Comparison of ENCODE assay signal across 9 mouse cellular contexts in genomic region chr15:84719791-84720190, GRCm38 (mm10). TPM values are rescaled to one million over a fixed set of nuclear protein-coding genes. Genes with fewer than 3 reads are reported as not detected.
DNase-seq lines count a peak whose midpoint lies in the region; ATAC-seq and TF ChIP-seq lines count a peak whose summit lies in the region.
"Had no signal": no experiment of that assay in that cellular context is flagged by ENCODE, and none has a peak within 500 bp of the region (broad histone marks: within the 10 kb centered on the region; RNA-seq: fewer than 3 reads in every experiment).

TSS of gene Arhgap8 (plus strand) at chr15:84720052.

- H3K4me3 ChIP-seq in forebrain, embryonic 15.5 days: 0 out of 2 replicates have a peak within 1 kb of the TSS, but pooled peaks have one; percentile 6
- peak within 1 kb of the TSS; percentile 55 for H3K4me3 ChIP-seq in intestine, embryonic 16.5 days (ENCODE audit: low read length)
- H3K4me3 ChIP-seq in liver, postnatal 0 days (ENCODE audit: low read depth, low read length): peak within 1 kb of the TSS; percentile 36

- TF ChIP-seq EP300 in liver, postnatal 0 days (IDR thresholded peaks at IDR 0.05; ENCODE audit: low read depth): no peak

- WGBS in forebrain, embryonic 15.5 days: 4% methylated on average over 20 of the region's 24 CpGs
- WGBS in intestine, embryonic 16.5 days: 4% methylated on average over 24 of the region's 24 CpGs
- WGBS in liver, postnatal 0 days (ENCODE audit: insufficient replicate concordance): 6% methylated on average over 15 of the region's 24 CpGs

- H3K9me3 ChIP-seq in forebrain, embryonic 15.5 days: no peaks in the 10 kb centered on the region
- no peaks in the 10 kb centered on the region for H3K9me3 ChIP-seq in intestine, embryonic 16.5 days (ENCODE audit: control insufficient read depth, low read length)
- H3K9me3 ChIP-seq in liver, postnatal 0 days (ENCODE audit: low read length): no peaks in the 10 kb centered on the region

- no peaks in the 10 kb centered on the region for H3K36me3 ChIP-seq in forebrain, embryonic 15.5 days
- no peaks in the 10 kb centered on the region for H3K36me3 ChIP-seq in intestine, embryonic 16.5 days (ENCODE audit: control insufficient read depth, insufficient read depth, low read length)
- H3K36me3 ChIP-seq in liver, postnatal 0 days (replicated peaks; ENCODE audit: insufficient read depth, low read length): no peaks in the 10 kb centered on the region
- H3K36me3 ChIP-seq in splenic B cell, adult 2 months (ENCODE audit: control insufficient read depth, insufficient read depth, low read length, poor library complexity, severe bottlenecking): no peaks in the 10 kb centered on the region

- DNase-seq in heart, adult 18-20 months: peak; percentile 55 to 66
- DNase-seq in heart, adult 8-10 months (ENCODE audit: low spot score): no peak
- DNase-seq in liver, postnatal 0 days: peak; percentile 55
- peak; percentile 63 for DNase-seq in splenic B cell, adult 2 months (ENCODE audit: low read depth, low spot score)
- no peak for DNase-seq in frontal cortex, postnatal 36 days (ENCODE audit: low spot score in 2 of 2)
- no peak for DNase-seq in left cerebral cortex, adult 9 months (ENCODE audit: low spot score in 2 of 2)

- H3K27me3 ChIP-seq in forebrain, embryonic 15.5 days: peaks cover 27% of the 10 kb centered on the region
- H3K27me3 ChIP-seq in intestine, embryonic 16.5 days (replicated peaks; ENCODE audit: control insufficient read depth, insufficient read depth, low read length): no peaks in the 10 kb centered on the region
- H3K27me3 ChIP-seq in liver, postnatal 0 days (ENCODE audit: insufficient read depth, low read length): peaks cover 22% of the 10 kb centered on the region
- no peaks in the 10 kb centered on the region for H3K27me3 ChIP-seq in splenic B cell, adult 2 months (ENCODE audit: control insufficient read depth, insufficient read depth, low read length, poor library complexity, severe bottlenecking)

- H3K9ac ChIP-seq in forebrain, embryonic 15.5 days (replicated peaks): 0 out of 2 replicates have a peak within 1 kb of the TSS, but pooled peaks have one; percentile 4
- peak within 1 kb of the TSS; percentile 68 for H3K9ac ChIP-seq in intestine, embryonic 16.5 days (ENCODE audit: low read depth, low read length)
- no peak within 1 kb of the TSS; the same call in 1 of the 2 replicates for H3K9ac ChIP-seq in liver, postnatal 0 days (replicated peaks)

- peaks cover 17% of the 10 kb centered on the region for H3K4me1 ChIP-seq in forebrain, embryonic 15.5 days
- H3K4me1 ChIP-seq in intestine, embryonic 16.5 days (ENCODE audit: control insufficient read depth, insufficient read depth, low read length): peaks cover 12% of the 10 kb centered on the region; the same call in 1 of the 2 replicates
- peaks cover 6% of the 10 kb centered on the region for H3K4me1 ChIP-seq in liver, postnatal 0 days (ENCODE audit: insufficient read depth)

- H3K4me2 ChIP-seq in forebrain, embryonic 15.5 days (replicated peaks): peak within 1 kb of the TSS; percentile 32
- H3K4me2 ChIP-seq in intestine, embryonic 16.5 days (ENCODE audit: low read depth, low read length): peak within 1 kb of the TSS; percentile 92
- peak within 1 kb of the TSS; percentile 67 for H3K4me2 ChIP-seq in liver, postnatal 0 days (ENCODE audit: low read depth, low read length)

- TF ChIP-seq CTCF in liver, postnatal 0 days (IDR thresholded peaks at IDR 0.05; ENCODE audit: low read depth): no peak

- H3K27ac ChIP-seq in forebrain, embryonic 15.5 days (replicated peaks): no peak within 1 kb of the TSS
- H3K27ac ChIP-seq in intestine, embryonic 16.5 days (ENCODE audit: low read length): 0 out of 2 replicates have a peak within 1 kb of the TSS, but pooled peaks have one; percentile 17
- no peak within 1 kb of the TSS for H3K27ac ChIP-seq in liver, postnatal 0 days (ENCODE audit: low read depth)

- no peak for ATAC-seq in forebrain, embryonic 15.5 days (replicated peaks)
- ATAC-seq in intestine, embryonic 16.5 days: peak; percentile 79
- ATAC-seq in liver, postnatal 0 days: peak; percentile 64; the same call in 1 of the 2 replicates

RNA-seq across cellular contexts. Expression of gene Arhgap8, which starts in this region (rescaled TPM):
- 1 to 10 TPM; 1.4 TPM for total RNA-seq in heart, adult 18-20 months (2021)
- total RNA-seq in heart, adult 8-10 months (2022): 1 to 10 TPM in 2 of 4 experiments, under 1 TPM in 2; 0.83 to 1.3 (median 1.0) TPM
- 0.27 and 0.60 TPM in 2 replicates for polyA plus RNA-seq in forebrain, embryonic 15.5 days (2015; fragmentation: Nextera tagmentation; extraction: Ambion mirVana)
- polyA plus RNA-seq in intestine, embryonic 16.5 days (2015; fragmentation: Nextera tagmentation; extraction: Ambion mirVana): 14.3 and 16.3 TPM in 2 replicates
- polyA plus RNA-seq in liver, postnatal 0 days (2015; fragmentation: Nextera tagmentation; extraction: Ambion mirVana): 0.19 and 0.58 TPM in 2 replicates
- total RNA-seq: MEL had no signal

Comparison
In these comparisons a context has a peak if more than half of its experiments do, and no peak if none do; other contexts are left out.
1. DNase-seq: peak in heart, adult 18-20 months (2 of 2) and splenic B cell, adult 2 months (single experiment); none in heart, adult 8-10 months (single experiment), frontal cortex, postnatal 36 days (0 of 2) and left cerebral cortex, adult 9 months (0 of 2).
2. Peak in DNase-seq, ATAC-seq, H3K4me3 ChIP-seq and H3K4me2 ChIP-seq in liver, postnatal 0 days; RNA of the gene not detected or under 1 TPM.
3. H3K4me2 ChIP-seq: peak in every context shown above with its lines; median percentile 92 in intestine, embryonic 16.5 days; 67 in liver, postnatal 0 days; 32 in forebrain, embryonic 15.5 days.
4. Peak in every context shown above with its lines, with median percentiles within 50 percentile points of each other: H3K4me3 ChIP-seq.